Mouse (Mus musculus) kidney, embryonic 15.5 days (tissue): ENCODE data around the gene Wbp2. TPM values are rescaled to one million over a fixed set of nuclear protein-coding genes. Genes with fewer than 3 reads are reported as not detected.

Experiments
- ATAC-seq: fragments of 200-750 bp; cut with Nextera tagmentation; replicated peaks from 2 replicates; pipeline ENCODE4 v1.8.0; 2017; ENCODE audit warnings: moderate TSS enrichment; ENCODE audit not compliant: low FRiP score
- H3K27ac ChIP-seq: fragments of 300-500 bp; sonication (generic); 2 replicates; pipeline ENCODE4 v1.5.1; 2015; ENCODE audit warnings: mild to moderate bottlenecking, inconsistent platforms
- H3K27me3 ChIP-seq: fragments of 300-500 bp; sonication (generic); 2 replicates; pipeline ENCODE4 v1.6.1; 2015; ENCODE audit warnings: inconsistent platforms
- H3K36me3 ChIP-seq: fragments of 300-500 bp; sonication (generic); 2 replicates; pipeline ENCODE4 v1.6.1; 2015; ENCODE audit warnings: inconsistent platforms
- H3K4me1 ChIP-seq: fragments of 300-500 bp; sonication (generic); 2 replicates; pipeline ENCODE4 v1.6.1; 2015; ENCODE audit warnings: inconsistent platforms
- H3K4me2 ChIP-seq: fragments of 300-500 bp; sonication (generic); 2 replicates; pipeline ENCODE4 v1.6.1; 2015; ENCODE audit warnings: moderate library complexity, mild to moderate bottlenecking, inconsistent platforms
- H3K4me3 ChIP-seq: fragments of 300-500 bp; sonication (generic); replicated peaks from 2 replicates; pipeline ENCODE4 v1.5.1; 2015; ENCODE audit warnings: mild to moderate bottlenecking, inconsistent platforms
- H3K9ac ChIP-seq: fragments of 300-500 bp; sonication (generic); 2 replicates; pipeline ENCODE4 v1.6.1; 2015; ENCODE audit warnings: mild to moderate bottlenecking, inconsistent platforms
- H3K9me3 ChIP-seq: fragments of 300-500 bp; sonication (generic); replicated peaks from 2 replicates; pipeline ENCODE4 v1.6.1; 2016; ENCODE audit warnings: inconsistent platforms
- WGBS: fragments of 180-500 bp; shearing (Covaris S2); methylation state at CpG from one replicate; pipeline ENCODE4 v1.1.7; 2015; ENCODE audit warnings: mixed read lengths; 5-methylcytosine and 5-hydroxymethylcytosine counted together
- polyA plus RNA-seq: library from polyadenylated mRNA; unstranded; fragments of >200 nt; fragmentation: Nextera tagmentation; extraction: Ambion mirVana; gene quantifications from 2 replicates; pipeline ENCODE4 v1.2.1, GENCODE M21; 2015

Wbp2 gene
- polyA plus RNA-seq, 1 experiment from 2014 or later: 101 TPM

- H3K4me1 ChIP-seq: peaks cover 14% of the 10 kb centered on the region
- no peaks in the 10 kb centered on the region for H3K27me3 ChIP-seq
- H3K9me3 ChIP-seq: no peaks in the 10 kb centered on the region
- H3K36me3 ChIP-seq: no peaks in the 10 kb centered on the region
- no peak overlapping the region for H3K4me2 ChIP-seq
- H3K4me3 ChIP-seq: no peak overlapping the region
- no peak for ATAC-seq
- H3K9ac ChIP-seq: no peak overlapping the region
- WGBS: 84% methylated on average over 3 of the region's 3 CpGs
- no peak overlapping the region for H3K27ac ChIP-seq
These were observed 14.2 kb downstream of the Wbp2 start for GRCm38 (mm10) chr11:116072608-116073007.

- no peaks in the 10 kb centered on the region for H3K36me3 ChIP-seq
- no peaks in the 10 kb centered on the region for H3K27me3 ChIP-seq
- H3K9ac ChIP-seq: no peak overlapping the region
- no peak overlapping the region for H3K27ac ChIP-seq
- H3K4me1 ChIP-seq: peaks cover 12% of the 10 kb centered on the region; the same call in 1 of the 2 replicates
- no peak overlapping the region for H3K4me3 ChIP-seq
- no peak for ATAC-seq
- H3K4me2 ChIP-seq: no peak overlapping the region
- WGBS: 57% methylated on average over 5 of the region's 5 CpGs
- no peaks in the 10 kb centered on the region for H3K9me3 ChIP-seq
These were observed 15.3 kb downstream of the Wbp2 start for GRCm38 (mm10) chr11:116071510-116071909.

GRCm38 (mm10) chr11:116065345-116065744 lies 21.4 kb downstream of the Wbp2 start:
- Histone ChIP-seq H3K4me1 (peaks cover 3% of the 10 kb centered on the region; the same call in 1 of the 2 replicates), H3K36me3 (peaks cover 24% of the 10 kb centered on the region), H3K9me3 (no peaks in the 10 kb centered on the region), H3K4me2 (no peak overlapping the region), H3K27ac (no peak overlapping the region), H3K4me3 (no peak overlapping the region), H3K9ac (no peak overlapping the region), H3K27me3 (no peaks in the 10 kb centered on the region)
- WGBS: 85% methylated on average over 12 of the region's 12 CpGs
- no peak for ATAC-seq

- Histone ChIP-seq H3K27me3 (no peaks in the 10 kb centered on the region), H3K4me1 (peaks cover 3% of the 10 kb centered on the region; the same call in 1 of the 2 replicates), H3K9me3 (no peaks in the 10 kb centered on the region), H3K4me2 (no peak overlapping the region), H3K36me3 (peaks cover 34% of the 10 kb centered on the region), H3K9ac (no peak overlapping the region), H3K4me3 (no peak overlapping the region), H3K27ac (no peak overlapping the region)
- WGBS: 69% methylated on average over 23 of the region's 23 CpGs
- no peak for ATAC-seq
These were observed 22.5 kb downstream of the Wbp2 start for GRCm38 (mm10) chr11:116064187-116064867.

- H3K27ac ChIP-seq: no peak overlapping the region
- H3K27me3 ChIP-seq: no peaks in the 10 kb centered on the region
These were observed 23.2 kb downstream of the Wbp2 start for GRCm38 (mm10) chr11:116063562-116063961.

GRCm38 (mm10) chr11:116062521-116062920 lies 24.3 kb downstream of the Wbp2 start:
- H3K9ac ChIP-seq: no peak overlapping the region
- no peak for ATAC-seq
- peaks cover 52% of the 10 kb centered on the region for H3K36me3 ChIP-seq
- H3K27me3 ChIP-seq: no peaks in the 10 kb centered on the region
- H3K4me3 ChIP-seq: no peak overlapping the region
- no peak overlapping the region for H3K4me2 ChIP-seq
- H3K9me3 ChIP-seq: no peaks in the 10 kb centered on the region
- H3K27ac ChIP-seq: no peak overlapping the region
- 70% methylated on average over 8 of the region's 8 CpGs for WGBS
- H3K4me1 ChIP-seq: peaks cover 3% of the 10 kb centered on the region; the same call in 1 of the 2 replicates

More at GRCm38 (mm10) chr11:116063562-116063961, 23.2 kb downstream of the Wbp2 start:
- H3K4me2 ChIP-seq: no peak overlapping the region
- no peak overlapping the region for H3K9ac ChIP-seq
- H3K4me3 ChIP-seq: no peak overlapping the region
- peaks cover 3% of the 10 kb centered on the region; the same call in 1 of the 2 replicates for H3K4me1 ChIP-seq
- no peaks in the 10 kb centered on the region for H3K9me3 ChIP-seq
- no peak for ATAC-seq
- H3K36me3 ChIP-seq: peaks cover 42% of the 10 kb centered on the region
- WGBS: 69% methylated on average over 13 of the region's 13 CpGs

GRCm38 (mm10) chr11:116061641-116062415 lies 25.0 kb downstream of the Wbp2 start:
- Histone ChIP-seq H3K36me3 (peaks cover 59% of the 10 kb centered on the region), H3K4me3 (no peak overlapping the region), H3K27ac (no peak overlapping the region), H3K4me1 (peaks cover 2% of the 10 kb centered on the region; the same call in 1 of the 2 replicates), H3K4me2 (no peak overlapping the region), H3K9me3 (no peaks in the 10 kb centered on the region), H3K27me3 (no peaks in the 10 kb centered on the region), H3K9ac (no peak overlapping the region)
- ATAC-seq: no peak
- 84% methylated on average over 13 of the region's 13 CpGs for WGBS

- ATAC-seq: no peak
- H3K4me3 ChIP-seq: no peak overlapping the region
- H3K9me3 ChIP-seq: no peaks in the 10 kb centered on the region
- peaks cover 71% of the 10 kb centered on the region for H3K36me3 ChIP-seq
- no peak overlapping the region for H3K9ac ChIP-seq
- no peaks in the 10 kb centered on the region for H3K4me1 ChIP-seq
- H3K27me3 ChIP-seq: no peaks in the 10 kb centered on the region
- 89% methylated on average over 9 of the region's 9 CpGs for WGBS
- H3K4me2 ChIP-seq: no peak overlapping the region
- no peak overlapping the region for H3K27ac ChIP-seq
These were observed 26.2 kb downstream of the Wbp2 start for GRCm38 (mm10) chr11:116060596-116060995.

- Histone ChIP-seq H3K4me1 (no peaks in the 10 kb centered on the region), H3K9ac (no peak overlapping the region), H3K4me3 (no peak overlapping the region), H3K4me2 (no peak overlapping the region), H3K27me3 (no peaks in the 10 kb centered on the region), H3K36me3 (peaks cover 81% of the 10 kb centered on the region), H3K27ac (no peak overlapping the region), H3K9me3 (no peaks in the 10 kb centered on the region)
- no peak for ATAC-seq
- 94% methylated on average over 11 of the region's 11 CpGs for WGBS
These were observed 27.1 kb downstream of the Wbp2 start for GRCm38 (mm10) chr11:116059691-116060025.

- 92% methylated on average over 17 of the region's 17 CpGs for WGBS
- no peaks in the 10 kb centered on the region for H3K27me3 ChIP-seq
These were observed 27.7 kb downstream of the Wbp2 start for GRCm38 (mm10) chr11:116058868-116059690.

GRCm38 (mm10) chr11:116058022-116058614 lies 28.7 kb downstream of the Wbp2 start:
- H3K4me2 ChIP-seq: no peak overlapping the region
- 75% methylated on average over 12 of the region's 12 CpGs for WGBS
- H3K9me3 ChIP-seq: no peaks in the 10 kb centered on the region
- H3K4me1 ChIP-seq: no peaks in the 10 kb centered on the region
- no peaks in the 10 kb centered on the region for H3K27me3 ChIP-seq
- no peak overlapping the region for H3K27ac ChIP-seq
- no peak overlapping the region for H3K4me3 ChIP-seq
- H3K36me3 ChIP-seq: peaks cover 95% of the 10 kb centered on the region
- no peak overlapping the region for H3K9ac ChIP-seq
- ATAC-seq: no peak

More at GRCm38 (mm10) chr11:116058868-116059690, 27.7 kb downstream of the Wbp2 start:
- Histone ChIP-seq H3K9me3 (no peaks in the 10 kb centered on the region), H3K4me3 (no peak overlapping the region), H3K9ac (no peak overlapping the region), H3K4me1 (no peaks in the 10 kb centered on the region), H3K36me3 (peaks cover 86% of the 10 kb centered on the region), H3K27ac (no peak overlapping the region), H3K4me2 (no peak overlapping the region)
- ATAC-seq: no peak
